Mouse (Mus musculus) heart, adult 18-20 months (tissue): ENCODE results near the gene Zbtb7b. TPM values are rescaled to one million over a fixed set of nuclear protein-coding genes. Genes with fewer than 3 reads are reported as not detected.

ENCODE experiments used
- DNase-seq, 2 experiments: peaks; one replicate each; pipeline ENCODE4 v3.0.0; 2021 to 2022; ENCODE audit warnings: mixed read lengths in 1 of 2
- total RNA-seq, 2 experiments: library from RNA; stranded (reverse); gene quantifications; 2 replicates each; pipeline ENCODE4 v1.2.3; 2021

Zbtb7b gene
- total RNA-seq, 2 experiments from 2014 or later: 21.3 to 23.3 TPM

GRCm38 (mm10) chr3:89365486-89366414, 28.8 kb downstream of the Zbtb7b start:
- DNase-seq: peak in 1 of 2 experiments; percentile 23

DNA sequence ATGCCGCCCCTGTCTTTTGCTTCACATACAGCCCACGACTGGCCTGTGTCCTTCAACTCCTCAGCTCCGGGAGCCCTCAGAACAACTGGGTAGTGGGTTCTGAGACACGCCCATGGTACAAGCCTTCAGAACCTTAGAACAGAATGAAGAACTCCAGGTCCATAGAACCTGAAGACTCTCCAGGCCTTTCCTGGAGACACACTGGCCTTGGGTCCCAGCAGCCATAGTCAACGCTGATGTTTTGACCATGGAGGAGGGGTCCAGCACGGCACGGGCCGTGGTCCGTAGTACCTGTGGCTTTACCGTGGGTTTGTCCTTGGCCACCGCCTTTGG, 29.5 kb downstream of the Zbtb7b start, which contains the start of gene Dcst1:
Gene Dcst1, minus strand, starts transcription at position 101 of the 333 bp plus-strand sequence.
- no peak for DNase-seq

GRCm38 (mm10) chr3:89364631-89365030, 29.9 kb downstream of the Zbtb7b start:
- DNase-seq: no peak

DNA sequence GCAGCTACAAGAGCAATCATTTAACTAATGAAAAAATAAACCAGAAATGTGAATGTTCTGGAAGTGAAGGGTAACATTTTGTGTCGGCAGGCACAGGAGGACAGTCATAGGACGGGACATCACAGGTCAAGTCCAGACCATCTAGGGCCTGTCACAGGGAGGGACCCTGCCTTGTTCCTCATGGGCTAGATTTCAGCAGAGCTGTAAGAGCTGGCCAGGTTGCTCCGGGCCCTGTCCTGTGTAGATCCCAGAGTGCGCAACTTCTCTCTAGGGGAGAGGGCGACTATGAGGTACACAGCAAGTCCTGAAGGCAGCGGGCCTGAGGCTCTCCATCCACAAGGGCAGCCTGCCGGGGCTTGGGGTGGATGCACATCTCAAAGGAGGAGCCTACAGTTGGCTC, 32.9 kb downstream of the Zbtb7b start, which contains the start of gene Dcst2:
Gene Dcst2, plus strand, starts transcription at position 301 of the 400 bp plus-strand sequence.
- DNase-seq: no peak

- DNase-seq: no peak
Measured at GRCm38 (mm10) chr3:89360237-89360636, 34.3 kb downstream of the Zbtb7b start.

DNA sequence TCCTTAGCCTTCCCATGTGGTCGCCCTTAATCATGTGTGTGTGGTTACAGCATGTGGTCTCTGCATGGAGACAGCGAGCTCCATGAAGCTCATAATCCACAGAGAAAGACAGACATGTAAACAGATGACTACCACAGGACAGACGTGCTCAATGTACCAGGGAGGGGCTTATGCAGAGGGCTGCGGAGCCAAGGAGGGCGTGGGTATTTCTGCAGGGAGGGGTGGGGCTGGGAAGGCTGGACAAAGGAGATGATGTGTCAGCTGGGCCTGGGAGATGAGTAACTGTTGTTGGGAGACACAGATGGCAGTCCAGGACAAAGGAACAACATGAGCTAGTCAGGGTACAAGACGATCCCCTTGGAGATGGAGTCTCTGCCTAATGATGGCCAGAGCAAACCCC, 34.9 kb downstream of the Zbtb7b start:
- DNase-seq: no peak

DNA sequence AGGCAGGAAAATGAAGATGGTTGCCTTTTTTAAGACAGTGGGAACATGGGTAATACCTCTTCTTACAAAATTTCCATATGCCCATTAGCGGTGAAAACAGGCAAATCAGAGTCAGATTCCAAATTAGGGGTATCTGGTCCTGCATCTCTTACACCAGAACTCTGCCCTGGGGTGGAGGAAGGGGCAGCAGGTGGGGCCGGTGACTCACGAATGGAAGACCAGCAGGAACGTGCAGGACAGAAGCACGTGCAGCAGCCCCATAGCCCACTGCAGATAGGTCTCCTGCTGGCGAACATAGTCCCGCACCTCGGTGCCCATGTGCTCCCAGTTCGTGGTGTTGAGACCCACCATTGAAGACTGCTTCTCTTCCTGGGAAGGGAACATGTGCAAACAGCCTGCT, 38.5 kb downstream of the Zbtb7b start:
- DNase-seq: no peak

- DNase-seq: no peak
Measured at GRCm38 (mm10) chr3:89355512-89355902, 39.1 kb downstream of the Zbtb7b start.

DNA sequence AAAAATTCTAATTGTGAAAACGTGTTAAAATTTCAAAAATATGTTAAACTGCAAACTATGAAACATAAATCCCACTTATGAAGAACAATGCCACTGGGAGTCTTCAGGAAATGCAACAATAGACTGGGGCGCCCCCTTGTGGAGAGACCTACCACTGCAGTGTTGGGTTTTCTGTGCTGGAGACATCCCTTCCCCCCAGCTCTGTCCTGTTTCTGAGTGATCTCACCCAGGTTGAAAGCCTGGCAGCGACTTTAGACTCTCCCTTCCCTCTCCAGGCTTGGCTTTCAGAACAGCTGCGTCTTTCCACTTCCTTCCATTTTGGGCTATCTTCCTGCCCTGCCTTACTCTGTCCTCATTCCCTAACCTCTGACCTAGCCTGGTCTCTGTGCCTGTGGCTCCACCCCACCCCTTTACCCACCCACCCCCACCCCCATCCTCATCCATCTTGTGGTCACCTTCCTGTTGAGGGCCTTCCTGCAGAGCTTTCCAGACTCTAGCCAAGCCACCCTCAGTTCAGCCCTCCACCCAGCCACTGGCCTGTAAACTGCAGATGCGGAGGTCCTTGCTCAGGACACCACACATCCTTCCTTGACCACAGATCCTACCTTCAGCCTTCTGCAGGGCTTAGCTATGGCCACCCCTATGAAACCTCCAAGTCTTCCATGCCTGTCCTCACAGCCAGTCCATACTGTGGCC, 39.6 kb downstream of the Zbtb7b start:
- DNase-seq: peak; percentile 87 to 94

- DNase-seq: no peak
Measured at GRCm38 (mm10) chr3:89351271-89351670, 43.3 kb downstream of the Zbtb7b start.

- peak; percentile 92 to 94 for DNase-seq
Measured at GRCm38 (mm10) chr3:89349869-89350501, 44.6 kb downstream of the Zbtb7b start, which contains the start of gene Adam15. Gene Adam15 (minus strand): TSS chr3:89349996.

GRCm38 (mm10) chr3:89348911-89349868, 45.4 kb downstream of the Zbtb7b start:
- DNase-seq: peak; percentile 80 to 89

DNA sequence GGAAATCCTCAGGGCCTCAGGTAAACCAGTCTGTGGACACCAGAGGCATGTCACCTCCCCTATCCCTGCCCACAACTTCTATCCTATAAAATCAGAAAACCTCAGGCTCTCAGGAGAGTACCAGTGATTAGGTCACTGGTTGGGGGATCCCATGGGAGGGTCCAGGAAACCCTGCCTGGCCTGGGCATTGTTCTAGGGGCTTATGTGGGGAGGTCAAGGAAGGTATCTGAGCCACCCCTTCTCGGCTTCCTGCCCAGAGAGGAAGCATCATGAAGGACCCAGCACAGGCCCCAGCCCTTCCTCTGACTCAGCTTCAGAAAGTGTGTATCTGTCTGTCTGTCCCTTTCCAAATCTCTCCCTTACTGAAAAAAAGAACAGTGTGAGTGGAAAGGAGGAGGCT, 46.7 kb downstream of the Zbtb7b start:
- peak; percentile 40 to 77 for DNase-seq

DNA sequence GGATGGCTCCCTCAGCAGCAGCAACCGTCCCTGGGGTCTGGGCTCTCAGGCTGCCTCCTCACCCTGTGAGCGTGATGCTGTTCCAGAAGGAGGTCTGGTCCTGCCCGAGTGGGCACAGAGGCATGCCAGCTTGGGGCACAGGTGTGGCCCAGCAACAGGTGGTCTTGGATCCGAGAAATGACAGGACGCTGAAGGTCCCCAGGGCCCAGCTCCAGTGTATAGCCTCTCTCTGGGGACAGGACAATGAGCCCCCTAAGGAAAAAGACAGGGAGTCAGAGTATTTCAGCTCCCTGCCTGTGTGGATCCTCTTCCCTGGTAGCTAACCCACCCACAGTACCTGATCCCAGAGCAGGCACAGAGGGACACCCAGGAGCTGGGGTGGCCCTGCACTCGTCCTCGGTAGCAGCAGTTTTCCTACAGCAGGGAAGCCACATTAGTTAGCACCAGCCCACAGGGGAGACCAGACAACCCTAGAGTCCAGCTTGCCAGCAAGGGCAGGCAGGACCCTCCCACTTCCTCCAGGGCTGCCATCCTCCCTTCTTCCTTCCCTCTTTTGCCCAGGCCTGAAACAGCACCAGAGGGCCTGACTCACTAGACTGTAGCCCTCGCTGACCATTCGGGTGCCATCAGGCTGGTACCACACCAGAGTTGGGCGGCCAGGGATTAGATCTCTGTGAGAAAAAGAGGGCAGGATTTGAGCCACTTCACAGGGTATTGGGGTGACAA, 47.6 kb downstream of the Zbtb7b start:
- DNase-seq: peak in 1 of 2 experiments; percentile 61

DNA sequence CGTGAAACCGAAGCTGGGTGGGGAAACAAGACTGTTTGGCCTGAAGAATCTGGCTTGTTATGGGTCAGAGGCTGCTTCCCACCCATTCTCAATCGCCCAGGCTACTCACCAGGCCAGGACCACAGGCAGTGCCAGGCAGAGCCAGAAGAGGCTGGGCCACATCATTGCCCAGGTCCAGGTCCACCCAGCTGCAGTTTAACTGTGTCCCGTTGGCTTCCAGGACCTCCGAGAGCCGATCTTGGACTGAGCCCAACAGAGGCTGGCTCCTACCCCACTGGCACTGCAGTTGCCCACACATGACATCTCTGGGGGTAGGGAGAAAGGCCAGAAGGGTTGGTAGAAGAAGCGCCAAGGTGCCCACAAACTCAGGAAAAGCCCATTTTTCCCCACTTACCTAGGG, 51.3 kb downstream of the Zbtb7b start:
- DNase-seq: no peak

DNA sequence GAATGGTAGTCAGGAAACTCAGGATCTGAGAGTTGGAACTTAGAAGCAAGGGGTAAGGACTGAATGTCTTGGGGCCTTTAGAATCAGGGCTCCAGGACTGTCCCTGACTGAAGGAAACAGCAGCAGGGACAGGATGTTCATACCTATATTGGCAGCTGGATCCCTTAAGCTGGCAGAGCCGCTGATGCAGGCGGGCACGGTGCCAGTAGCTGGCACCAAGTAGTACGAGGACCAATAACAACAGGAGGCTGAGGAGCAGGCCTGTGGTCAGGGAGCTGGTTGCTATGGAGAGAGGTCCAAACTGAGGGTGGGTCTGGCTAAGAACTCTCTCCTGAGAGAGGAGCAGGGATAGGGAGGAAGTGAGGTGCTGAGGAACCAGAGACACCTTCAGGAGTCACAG, 52.8 kb downstream of the Zbtb7b start:
- peak in 1 of 2 experiments; percentile 10 for DNase-seq

DNA sequence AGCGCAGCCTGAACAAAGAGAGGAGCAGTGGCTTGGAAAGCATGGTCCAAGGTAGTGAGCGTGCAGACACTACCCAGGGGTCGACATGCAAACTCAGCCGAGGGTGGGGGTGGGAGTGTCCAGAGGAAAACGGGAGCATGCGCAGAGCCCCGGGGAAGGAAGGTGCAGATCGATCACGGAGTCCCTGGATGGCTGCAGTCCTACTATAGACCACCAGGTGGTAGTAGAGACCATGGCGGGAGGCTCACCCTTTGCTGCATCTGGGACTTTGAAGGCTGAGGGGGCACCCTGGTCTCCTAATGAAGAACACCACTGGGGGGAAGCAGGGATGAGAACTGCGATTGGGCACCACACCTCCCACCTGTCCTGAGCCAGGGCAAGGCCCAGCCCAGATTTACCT, 54.1 kb downstream of the Zbtb7b start:
- DNase-seq: peak; percentile 66 to 88

DNA sequence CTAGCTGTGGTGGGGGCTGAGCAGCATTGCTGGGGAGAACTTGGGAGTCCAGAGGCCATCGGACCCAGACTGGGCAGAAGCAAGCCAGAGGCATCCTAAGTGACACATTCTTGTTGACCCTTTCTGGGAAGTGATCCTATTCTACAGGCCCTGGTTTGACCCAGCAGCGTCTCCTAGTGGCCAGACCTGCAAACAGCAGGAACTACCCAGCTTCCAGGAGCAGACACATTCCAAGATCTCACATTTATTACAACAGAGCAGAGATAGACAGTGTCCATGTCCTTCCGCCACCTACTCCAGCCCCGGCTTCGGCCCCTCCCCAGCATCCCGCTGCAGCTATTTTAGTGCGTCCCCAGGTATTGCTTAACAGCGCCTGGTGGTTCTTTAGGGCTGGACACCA, 55.2 kb downstream of the Zbtb7b start:
- DNase-seq: peak in 1 of 2 experiments; percentile 78

GRCm38 (mm10) chr3:89337721-89338578, 56.6 kb downstream of the Zbtb7b start, which contains the start of gene Efna4:
Gene Efna4 (minus strand): TSS chr3:89338028.
- peak in 1 of 2 experiments; percentile 51 for DNase-seq
